Mouse (Mus musculus): ENCODE results near the gene Hist3h2ba.

DNA sequence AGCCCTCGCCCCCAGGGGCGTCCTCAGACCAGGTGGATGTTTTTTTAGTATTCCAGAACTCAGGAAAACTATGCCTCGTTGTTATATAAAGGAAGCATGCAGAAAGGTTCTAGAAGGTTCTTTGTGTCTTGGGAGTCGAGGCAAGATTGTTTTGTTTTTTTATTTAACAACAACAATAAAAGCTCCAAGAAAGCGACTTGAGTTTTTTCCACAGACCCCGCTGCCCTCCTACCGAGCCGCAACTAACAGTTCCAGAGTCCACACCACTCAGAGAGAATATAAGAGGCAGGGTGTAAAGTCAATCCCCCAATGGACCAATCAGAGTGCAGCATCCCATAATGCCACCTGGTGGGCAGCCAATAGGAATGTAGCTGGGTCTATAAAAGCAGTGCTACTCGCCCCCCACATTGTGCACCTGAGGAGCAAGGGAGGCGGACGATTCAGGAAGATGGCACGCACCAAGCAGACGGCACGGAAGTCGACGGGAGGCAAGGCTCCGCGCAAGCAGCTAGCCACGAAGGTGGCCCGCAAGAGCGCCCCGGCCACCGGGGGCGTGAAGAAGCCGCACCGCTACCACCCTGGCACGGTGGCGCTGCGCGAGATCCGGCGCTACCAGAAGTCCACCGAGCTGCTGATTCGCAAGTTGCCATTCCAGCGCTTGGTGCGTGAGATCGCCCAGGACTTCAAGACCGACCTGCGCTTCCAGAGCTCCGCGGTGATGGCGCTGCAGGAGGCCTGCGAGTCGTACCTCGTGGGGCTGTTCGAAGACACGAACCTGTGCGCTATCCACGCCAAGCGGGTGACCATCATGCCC, 12.9 kb downstream of the Hist3h2ba start:
- TF ChIP-seq TAL1 (IDR thresholded peaks at IDR 0.05; ENCODE audit: low read length) = no peak
- TF ChIP-seq ZNF384 (IDR thresholded peaks at IDR 0.05; ENCODE audit: low read depth, low read length) = no peak
- TF ChIP-seq TCF12 (IDR thresholded peaks at IDR 0.05; ENCODE audit: low read depth, low read length) = no peak

Measured in MEL (cell line).